ENCODE assay signal across 9 mouse cellular contexts in genomic region chr5:147589814-147590213, GRCm38 (mm10).
DNase-seq lines count a peak whose midpoint lies in the region; ATAC-seq and TF ChIP-seq lines count a peak whose summit lies in the region.
"Had no signal": no experiment of that assay in that cellular context is flagged by ENCODE, and none has a peak within 500 bp of the region (broad histone marks: within the 10 kb centered on the region; RNA-seq: fewer than 3 reads in every experiment).

No protein-coding gene starts in this region.

- no peak for TF ChIP-seq CTCF in cerebellum, adult 2 months (IDR thresholded peaks at IDR 0.05; ENCODE audit: borderline replicate concordance, insufficient read depth, low read depth, low read length)
- no peak for TF ChIP-seq CTCF in E14TG2a.4 (conservative IDR thresholded peaks at IDR 0.05; ENCODE audit: low read length)

- H3K4me3 ChIP-seq in cerebellum, adult 2 months (replicated peaks; ENCODE audit: insufficient read depth, low read depth, low read length) = no peak overlapping the region
- H3K4me3 ChIP-seq in E14TG2a.4 (replicated peaks; ENCODE audit: low read length) = peak overlapping the region; percentile 49
- no peak overlapping the region for H3K4me3 ChIP-seq in stomach, embryonic 16.5 days (replicated peaks; ENCODE audit: low read length)
- no peak overlapping the region for H3K4me3 ChIP-seq in midbrain, embryonic 13.5 days (replicated peaks)

- WGBS in cerebellum, adult 2 months = 45% methylated on average over 12 of the region's 12 CpGs
- WGBS in stomach, embryonic 16.5 days = 42% methylated on average over 12 of the region's 12 CpGs
- 71% methylated on average over 12 of the region's 12 CpGs for WGBS in midbrain, embryonic 13.5 days

- H3K9me3 ChIP-seq in E14TG2a.4 (ENCODE audit: low read length) = no peaks in the 10 kb centered on the region
- no peaks in the 10 kb centered on the region for H3K9me3 ChIP-seq in stomach, embryonic 16.5 days (replicated peaks; ENCODE audit: control insufficient read depth, low read length)
- no peaks in the 10 kb centered on the region for H3K9me3 ChIP-seq in midbrain, embryonic 13.5 days

- no peaks in the 10 kb centered on the region for H3K36me3 ChIP-seq in E14TG2a.4 (ENCODE audit: insufficient read depth, low read length)
- H3K36me3 ChIP-seq in stomach, embryonic 16.5 days (ENCODE audit: control insufficient read depth, insufficient read depth, low read length) = no peaks in the 10 kb centered on the region
- no peaks in the 10 kb centered on the region for H3K36me3 ChIP-seq in midbrain, embryonic 13.5 days

- no peaks in the 10 kb centered on the region for H3K4me1 ChIP-seq in cerebellum, adult 2 months (ENCODE audit: control insufficient read depth, insufficient read depth, low read length)
- H3K4me1 ChIP-seq in E14TG2a.4 (replicated peaks; ENCODE audit: low read depth, low read length) = peaks cover 13% of the 10 kb centered on the region
- no peaks in the 10 kb centered on the region for H3K4me1 ChIP-seq in stomach, embryonic 16.5 days (ENCODE audit: control insufficient read depth, insufficient read depth, low read length)
- H3K4me1 ChIP-seq in midbrain, embryonic 13.5 days (replicated peaks) = no peaks in the 10 kb centered on the region

- no peak overlapping the region for H3K4me2 ChIP-seq in stomach, embryonic 16.5 days (ENCODE audit: low read depth, low read length)
- no peak overlapping the region for H3K4me2 ChIP-seq in midbrain, embryonic 13.5 days (replicated peaks)

- H3K27me3 ChIP-seq in cerebellum, adult 2 months (ENCODE audit: control insufficient read depth, insufficient read depth, low read length) = no peaks in the 10 kb centered on the region
- peaks cover 31% of the 10 kb centered on the region for H3K27me3 ChIP-seq in E14TG2a.4 (ENCODE audit: insufficient read depth, low read length)
- H3K27me3 ChIP-seq in stomach, embryonic 16.5 days (ENCODE audit: control insufficient read depth, insufficient read depth, low read length) = no peaks in the 10 kb centered on the region
- H3K27me3 ChIP-seq in midbrain, embryonic 13.5 days = no peaks in the 10 kb centered on the region
- H3K27me3 ChIP-seq: CH12.LX had no signal

- ATAC-seq in stomach, embryonic 16.5 days (ENCODE audit: insufficient read depth, low FRiP score) = peak; percentile 84
- ATAC-seq in midbrain, embryonic 13.5 days = no peak

- TF ChIP-seq POLR2A in cerebellum, adult 2 months (IDR thresholded peaks at IDR 0.05; ENCODE audit: borderline replicate concordance, insufficient read depth, low read length) = no peak

- peak; percentile 27 to 57 for DNase-seq in cerebellum, adult 2 months
- no peak for DNase-seq in cerebellum, adult 11 months
- peak; percentile 49 for DNase-seq in fibroblast of lung, adult 2 months (ENCODE audit: low read depth)
- DNase-seq in kidney, postnatal 25 days = peak; percentile 34 to 62
- no peak for DNase-seq in thymus, postnatal 4 days

- H3K9ac ChIP-seq in stomach, embryonic 16.5 days (ENCODE audit: low read length) = no peak overlapping the region
- H3K9ac ChIP-seq in midbrain, embryonic 13.5 days (replicated peaks) = no peak overlapping the region

- no peak overlapping the region for H3K27ac ChIP-seq in cerebellum, adult 2 months (ENCODE audit: insufficient read depth, low read length)
- peak overlapping the region; percentile 51; the same call in 1 of the 2 replicates for H3K27ac ChIP-seq in stomach, embryonic 16.5 days (ENCODE audit: low read length)
- H3K27ac ChIP-seq in midbrain, embryonic 13.5 days = no peak overlapping the region

Comparison
In these comparisons a context has a peak if more than half of its experiments do, and no peak if none do; other contexts are left out.
1. DNase-seq: peak in cerebellum, adult 2 months (2 of 2), fibroblast of lung, adult 2 months (single experiment) and kidney, postnatal 25 days (2 of 2); none in cerebellum, adult 11 months (single experiment) and thymus, postnatal 4 days (single experiment).